Mouse (Mus musculus): ENCODE data around the gene Nup205. TPM values are rescaled to one million over a fixed set of nuclear protein-coding genes. Genes with fewer than 3 reads are reported as not detected.

The Nup205 gene
- total RNA-seq, 2 experiments from 2014 or later, result 25.1 to 27.7 TPM

DNA sequence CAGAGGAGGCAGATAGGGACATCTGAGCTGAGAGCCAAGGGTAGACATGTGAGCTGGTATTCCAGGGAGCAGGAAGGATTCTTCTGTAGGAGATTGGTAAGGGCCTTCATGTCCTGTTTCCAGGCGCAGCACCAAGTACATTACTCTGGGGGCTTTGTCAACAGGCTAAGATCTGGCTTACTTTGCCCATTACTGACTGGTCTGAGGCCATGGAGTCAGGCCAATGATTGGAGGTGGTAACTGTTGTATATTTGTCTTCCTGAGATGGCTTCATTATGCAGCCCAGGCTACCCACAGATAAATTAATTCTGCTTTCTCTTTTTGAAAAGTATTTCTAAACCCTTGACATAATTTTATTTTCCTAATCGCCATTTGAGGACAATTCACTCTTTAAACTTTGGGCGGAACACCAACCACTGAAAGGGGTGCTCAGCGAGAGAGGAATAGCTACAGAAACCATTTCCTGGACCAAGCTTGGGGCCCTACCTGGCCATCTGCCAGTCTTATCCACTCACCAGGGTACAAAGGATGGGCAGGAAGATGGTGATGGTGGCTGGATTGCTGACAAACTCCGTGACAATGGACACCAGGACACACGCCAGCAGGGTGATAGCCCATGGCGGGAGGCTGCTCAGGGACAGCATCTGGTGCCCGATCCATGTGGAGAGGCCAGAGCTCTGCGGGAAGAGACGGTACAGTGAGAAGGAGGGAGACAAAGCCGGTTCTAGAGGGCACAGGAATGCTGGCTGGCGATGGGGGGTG lies 94.1 kb downstream of the Nup205 start:
- intact Hi-C loops (cut with DNase I), result no loop called here
- DNase-seq (ENCODE audit: low spot score in 2 of 2), result no peak

DNA sequence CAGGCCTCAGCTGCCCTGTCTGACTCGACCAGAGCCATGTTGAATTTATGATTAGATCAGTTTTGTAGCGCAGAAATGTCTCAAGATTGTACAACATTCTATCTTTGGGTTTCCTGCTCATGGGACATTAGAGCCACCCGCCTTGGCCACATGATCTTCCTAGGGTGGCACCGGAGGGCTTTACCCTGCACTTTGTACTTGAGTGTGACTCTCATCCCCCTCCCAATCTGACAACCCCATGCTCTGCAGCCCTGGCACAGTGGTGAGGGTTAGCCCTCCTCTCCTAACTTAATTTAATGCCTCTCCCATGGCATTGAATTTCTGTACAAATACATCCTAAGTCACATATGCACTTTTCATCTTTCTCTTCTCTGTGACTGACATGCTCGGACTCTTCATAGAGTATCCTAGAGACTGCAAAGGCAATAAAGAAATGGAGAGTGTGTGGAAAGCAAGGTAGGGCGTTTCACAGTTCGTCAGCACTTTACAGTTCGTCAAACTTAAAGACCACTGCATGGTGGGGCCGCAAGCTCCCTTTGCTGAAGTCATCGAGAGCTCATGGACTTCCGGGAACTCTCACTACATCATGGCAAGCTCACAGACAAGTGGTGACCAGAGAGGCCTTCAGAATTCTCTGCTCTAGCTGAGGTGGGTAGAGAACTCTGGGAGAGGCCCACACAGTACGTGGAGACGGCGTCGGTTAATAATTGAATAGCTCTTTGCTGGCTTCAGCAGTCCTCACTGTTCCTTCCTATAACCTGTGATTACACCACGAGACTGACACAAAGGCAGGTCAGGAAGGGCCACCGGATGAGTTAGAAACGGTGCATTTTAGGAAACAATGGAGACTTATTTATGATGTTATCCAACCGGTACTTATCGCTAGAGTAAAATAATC lies 94.9 kb downstream of the Nup205 start:
- intact Hi-C loops (cut with DNase I), result no loop called here
- DNase-seq (ENCODE audit: low spot score in 2 of 2), result no peak

DNA sequence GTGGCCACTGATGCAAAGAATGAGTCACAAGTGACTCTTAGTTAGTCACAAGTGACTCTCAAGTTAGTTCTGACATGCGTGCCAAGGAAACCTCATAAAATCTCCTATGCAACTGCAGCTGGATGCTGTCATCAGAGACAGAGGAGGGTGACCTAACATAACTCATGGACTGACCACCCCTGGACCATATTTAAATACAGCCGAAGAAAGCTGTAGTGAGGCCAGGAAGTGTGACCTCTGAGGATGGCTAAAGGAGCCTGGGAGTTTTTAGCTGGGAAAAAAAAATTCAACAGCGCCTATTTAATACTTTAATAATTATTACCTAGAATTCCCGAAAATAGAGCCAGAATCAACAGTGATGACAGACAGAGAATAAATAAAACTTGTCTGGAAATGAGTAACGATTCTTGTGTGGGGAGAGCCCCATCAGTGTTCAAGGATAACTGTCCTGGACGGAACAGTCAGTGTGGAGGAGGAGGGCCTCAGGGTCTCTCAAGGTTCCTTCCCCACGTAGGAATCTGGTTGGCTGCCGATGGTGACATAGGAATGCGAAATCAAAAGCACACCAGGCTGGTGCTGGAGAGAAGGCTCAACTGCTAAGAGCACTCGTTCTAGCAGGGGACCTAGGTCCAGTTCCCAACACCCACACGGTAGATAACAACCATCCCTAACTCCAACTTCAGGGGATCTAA lies 96.3 kb downstream of the Nup205 start:
- intact Hi-C loops (cut with DNase I), result no loop called here
- no peak for DNase-seq (ENCODE audit: low spot score in 2 of 2)

DNA sequence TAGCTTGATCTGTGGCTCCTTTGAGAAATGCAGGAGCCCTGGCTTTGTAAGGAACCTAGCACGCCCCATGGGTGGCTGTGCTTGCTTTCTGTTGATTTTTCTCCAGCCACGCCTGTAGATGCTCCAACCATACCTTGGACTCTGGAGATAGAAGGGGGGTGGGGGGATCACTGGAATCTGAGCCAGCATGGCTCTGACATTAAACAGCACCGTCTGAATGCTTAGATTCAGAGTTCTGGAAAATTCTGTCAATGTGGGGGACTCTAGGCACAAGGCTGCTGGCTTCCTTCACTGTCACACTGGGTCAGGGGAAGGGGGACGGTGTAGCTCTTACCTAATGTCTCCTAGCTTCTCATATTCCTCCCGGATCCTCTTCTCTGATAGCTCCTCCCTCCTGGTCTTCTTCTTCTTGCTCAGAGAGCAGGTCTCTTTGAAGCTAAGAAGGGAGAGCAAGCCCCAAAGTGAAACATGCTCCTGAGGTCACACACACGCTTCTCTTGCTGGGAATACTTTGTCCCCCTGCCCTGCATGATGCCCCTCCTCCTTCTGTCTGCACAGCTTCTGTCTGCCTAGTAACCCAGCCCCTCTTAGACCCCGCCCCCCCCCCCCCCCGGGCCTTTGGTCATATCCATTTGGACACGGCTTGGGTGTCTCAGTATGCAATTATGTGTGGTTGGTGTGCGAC lies 100.8 kb downstream of the Nup205 start:
- DNase-seq (ENCODE audit: low spot score in 2 of 2), result no peak

DNA sequence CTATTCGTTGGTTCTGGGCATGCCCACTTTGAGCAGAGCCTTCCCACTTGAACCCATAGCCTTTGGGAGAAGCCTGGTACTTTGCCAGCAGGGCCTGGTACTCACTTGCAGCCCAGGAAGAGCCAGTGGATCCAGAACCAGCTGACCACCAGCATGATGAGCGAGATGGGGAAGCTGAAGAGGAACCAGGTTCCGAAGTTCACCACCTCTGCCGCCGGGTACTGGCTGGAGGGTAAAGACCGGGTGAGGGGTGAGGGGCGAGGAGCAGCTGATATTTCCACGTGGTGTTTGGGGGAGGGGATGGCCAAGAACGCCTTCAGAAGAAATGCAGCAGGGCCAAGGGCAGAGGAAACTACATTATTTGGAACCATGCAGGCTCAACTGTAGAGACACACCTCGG lies 102.1 kb downstream of the Nup205 start:
- DNase-seq (ENCODE audit: low spot score in 2 of 2), result no peak
- intact Hi-C loops (cut with DNase I), result no loop called here

More for the DNA sequence above, 100.8 kb downstream of the Nup205 start:
- intact Hi-C loops (cut with DNase I), result no loop called here

DNA sequence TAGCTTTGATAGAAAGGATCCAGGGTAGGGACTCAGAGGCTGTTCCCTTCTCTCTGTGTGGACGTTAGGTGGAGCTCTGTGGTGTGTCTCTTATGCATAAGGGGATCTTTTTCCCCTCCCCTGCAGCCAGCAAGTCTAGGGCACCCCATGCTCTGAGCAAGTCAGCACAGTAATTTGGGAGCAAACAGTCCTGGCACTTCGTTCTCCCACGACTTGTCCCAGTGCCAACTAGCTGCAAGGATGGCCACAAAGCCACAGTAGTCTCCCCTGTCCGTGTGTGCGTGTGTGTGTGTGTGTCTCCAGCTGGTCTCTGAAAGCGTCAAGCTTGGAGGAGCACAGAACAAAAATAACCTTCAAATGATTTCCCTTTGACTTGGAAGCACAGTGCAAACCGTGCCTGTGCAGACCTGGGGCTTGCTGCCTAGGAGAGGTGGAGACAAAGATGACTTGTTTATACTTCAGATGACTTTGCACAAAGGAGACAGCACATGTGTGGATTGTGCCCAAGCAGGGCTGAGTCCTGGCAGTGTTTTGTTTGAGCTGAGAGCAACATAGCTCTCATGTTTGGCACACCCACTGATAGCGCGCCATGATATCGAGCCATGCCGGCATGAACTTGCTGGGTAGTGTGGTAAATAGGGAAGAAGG lies 111.0 kb downstream of the Nup205 start:
- peak; percentile 57 to 85 for DNase-seq (ENCODE audit: low spot score in 2 of 2)
- intact Hi-C loops (cut with DNase I), result no loop called here

DNA sequence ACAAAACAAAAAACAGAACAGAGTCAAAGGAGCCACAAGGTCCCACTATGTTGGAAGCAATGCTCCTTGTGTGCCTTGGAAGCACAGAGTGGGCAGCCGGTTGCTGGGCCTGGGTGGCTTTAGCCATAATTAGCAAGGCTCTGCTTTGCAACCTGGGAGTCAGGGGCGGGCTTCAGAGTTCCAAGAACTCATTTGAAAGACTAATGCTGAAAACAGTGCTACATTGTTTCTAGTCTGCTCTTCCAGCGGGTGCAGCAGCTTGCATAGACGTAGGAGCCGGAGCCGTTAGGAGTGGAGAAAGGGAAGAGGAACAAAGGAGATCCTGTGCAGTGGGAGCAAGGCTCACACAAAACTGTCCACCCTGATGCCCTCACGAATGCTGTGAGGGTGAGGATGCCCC lies 111.7 kb downstream of the Nup205 start:
- peak in 1 of 2 experiments; percentile 17 for DNase-seq (ENCODE audit: low spot score in 2 of 2)
- intact Hi-C loops (cut with DNase I), result no loop called here

DNA sequence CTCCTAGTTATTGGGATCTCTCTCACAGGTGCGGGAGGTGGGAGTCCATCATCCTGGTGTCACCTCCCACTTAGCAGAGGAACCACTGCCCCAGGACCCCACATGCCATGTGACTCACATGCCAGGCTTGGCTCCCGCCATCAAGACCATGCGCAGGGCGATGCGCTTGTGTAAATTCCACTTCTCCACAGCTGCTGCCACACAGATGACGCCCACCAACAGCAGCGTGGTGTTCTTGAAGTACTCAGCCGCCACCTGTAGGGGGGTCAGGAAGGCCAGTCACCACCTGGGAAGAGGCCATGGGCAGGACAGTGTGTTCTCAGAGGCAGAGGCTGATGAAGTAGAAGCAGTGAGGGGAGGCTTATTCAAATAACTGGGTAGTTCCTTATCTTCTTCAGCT lies 112.5 kb downstream of the Nup205 start:
- DNase-seq (ENCODE audit: low spot score in 2 of 2), result no peak
- intact Hi-C loops (cut with DNase I), result no loop called here

DNA sequence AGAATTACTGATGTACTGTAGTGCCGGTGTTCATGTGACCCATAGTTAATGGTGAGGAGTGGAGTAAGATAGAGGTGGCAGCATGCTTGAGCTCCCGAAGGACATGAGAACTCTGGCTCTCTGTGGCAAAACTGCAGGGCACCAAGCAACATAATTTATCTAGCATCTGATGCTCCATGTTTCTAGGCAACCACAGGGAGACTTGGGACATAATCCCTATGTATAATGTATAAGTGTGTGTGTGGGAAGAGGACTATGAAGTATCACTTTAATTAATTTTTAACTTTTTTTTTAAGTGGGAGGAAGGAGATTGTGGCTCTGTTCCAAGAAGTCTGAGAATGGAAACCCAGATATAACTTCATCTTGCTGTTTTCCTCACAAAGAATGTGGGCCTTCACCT lies 117.7 kb downstream of the Nup205 start:
- intact Hi-C loops (cut with DNase I), result no loop called here
- DNase-seq (ENCODE audit: low spot score in 2 of 2), result peak; percentile 17 to 64

DNA sequence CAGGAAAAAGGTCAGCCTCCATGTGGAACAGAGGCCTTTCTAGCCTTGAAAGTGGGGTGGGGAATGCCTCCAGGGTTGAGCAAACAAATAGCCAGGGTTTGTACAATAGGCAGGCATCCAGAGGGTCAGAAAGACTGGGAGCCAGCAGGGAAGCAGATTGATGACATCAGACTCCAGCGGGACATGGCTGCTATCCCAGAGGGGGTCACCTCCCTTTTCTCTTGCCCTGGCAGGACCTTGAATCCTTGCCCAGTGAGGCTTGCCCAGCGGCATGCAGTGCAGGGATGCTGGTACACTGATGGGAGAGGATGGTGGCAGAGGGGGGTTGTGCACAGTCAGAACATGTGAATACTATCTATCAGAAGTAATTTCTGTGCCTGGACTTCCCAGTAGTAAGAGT lies 119.8 kb downstream of the Nup205 start:
- intact Hi-C loops (cut with DNase I), result no loop called here
- DNase-seq (ENCODE audit: low spot score in 2 of 2), result peak; percentile 20 to 30

Other genes starting within 250 kb of the Nup205 start
- gene Slc23a4, start 189.0 kb upstream of the Nup205 start, total RNA-seq (2021), result 1 to 10 TPM; 1.1 TPM
- 10 to 100 TPM; 36.0 to 38.4 TPM for gene Cnot4, start 43.7 kb upstream of the Nup205 start, total RNA-seq (2021)
- 10 to 100 TPM; 11.1 to 13.9 TPM for gene Slc13a4, start 130.7 kb downstream of the Nup205 start, total RNA-seq (2021)
- gene Fam180a, start 148.7 kb downstream of the Nup205 start, total RNA-seq (2021), result 1 to 10 TPM; 5.5 to 7.4 TPM